Mouse (Mus musculus): ENCODE measurements around the gene Mdm2. TPM values are rescaled to one million over a fixed set of nuclear protein-coding genes. Genes with fewer than 3 reads are reported as not detected.

Gene Mdm2
- polyA plus RNA-seq, 1 experiment, result 2.1 TPM

DNA sequence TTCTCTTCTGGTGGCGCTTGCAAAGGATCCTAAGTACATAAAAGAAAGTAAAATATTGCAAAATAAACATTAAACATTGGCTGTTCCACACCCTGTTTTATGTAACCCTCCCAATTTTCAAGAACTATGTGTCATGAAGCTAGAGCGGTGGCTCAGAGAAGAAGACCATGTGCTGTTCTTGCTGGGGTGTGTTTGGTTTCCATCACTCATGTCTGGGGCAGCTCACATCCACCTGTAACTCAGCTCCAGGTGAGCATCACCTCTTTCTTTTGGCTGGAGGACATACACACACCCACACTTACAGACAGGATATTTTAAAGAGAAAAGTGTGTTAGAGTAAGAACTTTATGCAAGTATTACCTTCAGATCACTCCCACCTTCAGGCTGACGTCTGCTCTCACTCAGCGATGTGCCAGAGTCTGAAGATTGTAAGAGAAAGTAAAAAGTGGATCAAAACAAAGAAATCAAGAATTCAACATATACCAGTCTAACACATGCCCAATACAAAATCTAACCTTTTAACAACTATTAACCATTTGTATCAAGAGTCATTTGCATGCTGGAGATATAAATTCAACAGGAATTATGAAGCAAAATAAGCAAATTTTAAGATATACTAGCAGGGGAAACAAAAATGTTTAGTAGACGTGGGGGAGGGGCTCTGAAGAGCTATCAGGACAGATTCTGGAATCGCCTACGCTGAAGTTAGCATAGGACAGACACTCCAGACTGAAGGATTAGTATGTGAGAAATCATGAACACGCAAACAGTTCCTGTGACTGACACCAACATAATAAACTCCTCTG lies 14.3 kb downstream of the Mdm2 start:
- no peak overlapping the region for H3K4me3 ChIP-seq (replicated peaks)
- peaks cover 9% of the 10 kb centered on the region for H3K9me3 ChIP-seq (ENCODE audit: control insufficient read depth, low read length)
- H3K4me1 ChIP-seq (ENCODE audit: control insufficient read depth), result peaks cover 6% of the 10 kb centered on the region
- TF ChIP-seq GATA1 (IDR thresholded peaks at IDR 0.05; ENCODE audit: low read length) (no peak), TAL1 (IDR thresholded peaks at IDR 0.05; ENCODE audit: low read length) (no peak)
- no peaks in the 10 kb centered on the region for H3K27me3 ChIP-seq (ENCODE audit: control insufficient read depth)
- peaks cover 96% of the 10 kb centered on the region for H3K36me3 ChIP-seq (ENCODE audit: control insufficient read depth)

DNA sequence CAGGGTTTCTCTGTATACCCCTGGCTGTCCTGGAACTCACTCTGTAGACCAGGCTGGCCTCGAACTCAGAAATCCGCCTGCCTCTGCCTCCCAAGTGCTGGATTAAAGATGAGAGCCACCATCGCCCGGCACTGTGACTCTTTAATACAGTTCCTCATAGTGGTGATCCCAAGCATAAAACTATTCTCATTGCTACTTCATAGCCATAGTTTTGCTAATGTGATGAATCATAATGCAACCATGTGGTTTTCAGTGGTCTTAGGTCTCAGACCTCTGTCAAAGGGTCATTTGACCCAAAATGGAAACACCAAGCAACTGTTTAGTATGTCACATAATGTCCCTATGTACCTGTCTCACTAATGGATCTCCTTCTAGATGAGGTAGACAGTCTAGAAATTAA lies 15.0 kb downstream of the Mdm2 start:
- H3K4me3 ChIP-seq (replicated peaks), result no peak overlapping the region
- H3K4me1 ChIP-seq (ENCODE audit: control insufficient read depth), result peaks cover 6% of the 10 kb centered on the region
- H3K36me3 ChIP-seq (ENCODE audit: control insufficient read depth), result peaks cover 96% of the 10 kb centered on the region
- no peak for TF ChIP-seq GATA1 (IDR thresholded peaks at IDR 0.05; ENCODE audit: low read length)
- TF ChIP-seq TAL1 (IDR thresholded peaks at IDR 0.05; ENCODE audit: low read length), result no peak
- no peaks in the 10 kb centered on the region for H3K27me3 ChIP-seq (ENCODE audit: control insufficient read depth)
- H3K9me3 ChIP-seq (ENCODE audit: control insufficient read depth, low read length), result peaks cover 9% of the 10 kb centered on the region

DNA sequence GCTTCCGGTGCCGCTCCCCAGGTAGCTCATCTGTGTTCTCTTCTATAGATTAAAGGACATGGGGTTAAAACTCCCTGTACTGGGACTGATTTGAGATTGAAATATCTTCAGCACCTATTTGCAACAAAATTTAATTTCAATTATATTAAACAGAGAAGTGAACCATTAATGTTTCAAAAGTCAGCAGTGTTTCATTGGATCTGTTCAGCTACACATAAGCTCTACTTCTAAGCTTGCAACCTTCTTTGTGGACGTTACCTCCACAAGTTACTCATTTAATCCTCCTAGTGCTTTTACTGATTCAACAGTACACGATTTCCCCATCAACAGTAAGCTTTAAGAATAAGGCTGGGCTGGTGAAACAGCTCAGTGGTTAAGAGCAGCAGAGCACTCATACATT lies 15.5 kb downstream of the Mdm2 start:
- Histone ChIP-seq H3K4me1 (ENCODE audit: control insufficient read depth) (peaks cover 6% of the 10 kb centered on the region), H3K27me3 (ENCODE audit: control insufficient read depth) (no peaks in the 10 kb centered on the region), H3K36me3 (ENCODE audit: control insufficient read depth) (peaks cover 96% of the 10 kb centered on the region), H3K4me3 (replicated peaks) (no peak overlapping the region), H3K9me3 (ENCODE audit: control insufficient read depth, low read length) (peaks cover 9% of the 10 kb centered on the region)
- TF ChIP-seq GATA1 (IDR thresholded peaks at IDR 0.05; ENCODE audit: low read length) (no peak), TAL1 (IDR thresholded peaks at IDR 0.05; ENCODE audit: low read length) (no peak)

DNA sequence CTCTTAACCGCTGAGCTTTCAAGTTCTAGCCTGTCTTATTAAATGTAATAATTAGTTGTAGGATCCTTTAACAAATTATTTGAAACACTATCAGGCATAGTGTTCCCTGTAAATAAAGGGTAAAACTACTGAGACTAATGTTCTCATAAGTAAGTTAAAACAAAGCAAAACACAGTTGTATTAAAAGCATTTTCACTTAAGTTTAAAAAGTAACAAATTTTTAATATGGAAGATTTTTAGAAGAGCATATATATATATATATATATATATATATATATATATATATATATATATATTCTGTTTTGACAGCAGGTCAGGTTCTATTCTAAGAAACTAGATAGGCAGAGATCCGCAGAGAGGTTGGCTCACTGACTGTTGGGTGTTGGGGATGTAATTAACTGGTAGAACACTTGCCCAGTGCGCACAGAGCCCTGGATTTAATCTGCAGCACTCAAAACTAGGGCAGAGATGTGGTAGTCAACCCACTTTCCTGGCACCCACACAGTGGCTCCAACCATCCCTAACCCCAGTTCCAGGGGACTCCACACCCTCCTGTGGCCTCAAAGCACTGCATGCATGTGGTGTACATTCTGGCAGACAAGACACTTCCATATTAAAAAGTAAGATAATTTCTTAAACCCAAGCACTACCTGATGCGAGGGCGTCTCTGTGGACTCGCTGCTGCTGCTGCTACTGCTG lies 16.2 kb downstream of the Mdm2 start:
- Histone ChIP-seq H3K27me3 (ENCODE audit: control insufficient read depth) (no peaks in the 10 kb centered on the region), H3K36me3 (ENCODE audit: control insufficient read depth) (peaks cover 96% of the 10 kb centered on the region), H3K9me3 (ENCODE audit: control insufficient read depth, low read length) (peaks cover 9% of the 10 kb centered on the region), H3K4me3 (replicated peaks) (no peak overlapping the region), H3K4me1 (ENCODE audit: control insufficient read depth) (peaks cover 6% of the 10 kb centered on the region)
- TF ChIP-seq TAL1 (IDR thresholded peaks at IDR 0.05; ENCODE audit: low read length) (no peak), GATA1 (IDR thresholded peaks at IDR 0.05; ENCODE audit: low read length) (no peak)

DNA sequence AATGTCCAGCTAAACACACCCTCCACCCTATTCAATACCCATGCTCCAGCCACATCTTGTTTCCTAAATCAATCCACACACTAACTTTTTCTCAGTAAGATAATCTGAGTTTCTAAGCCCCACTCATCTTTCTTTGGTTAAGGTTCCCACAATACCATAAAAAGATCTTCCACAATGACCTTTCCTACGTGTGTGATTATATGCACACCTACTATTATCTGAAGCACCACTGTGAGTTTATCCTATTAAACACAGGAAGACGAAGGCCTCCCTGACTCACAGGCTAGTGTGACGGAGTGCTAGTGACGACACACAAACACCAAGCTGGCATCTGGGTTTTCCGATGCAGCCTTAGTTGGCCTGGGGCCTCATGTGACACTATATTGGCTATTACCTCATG lies 17.6 kb downstream of the Mdm2 start:
- Histone ChIP-seq H3K36me3 (ENCODE audit: control insufficient read depth) (peaks cover 95% of the 10 kb centered on the region), H3K27me3 (ENCODE audit: control insufficient read depth) (no peaks in the 10 kb centered on the region), H3K9me3 (ENCODE audit: control insufficient read depth, low read length) (peaks cover 7% of the 10 kb centered on the region), H3K4me3 (replicated peaks) (no peak overlapping the region), H3K4me1 (ENCODE audit: control insufficient read depth) (peaks cover 6% of the 10 kb centered on the region)
- no peak for TF ChIP-seq TAL1 (IDR thresholded peaks at IDR 0.05; ENCODE audit: low read length)
- TF ChIP-seq GATA1 (IDR thresholded peaks at IDR 0.05; ENCODE audit: low read length), result no peak

DNA sequence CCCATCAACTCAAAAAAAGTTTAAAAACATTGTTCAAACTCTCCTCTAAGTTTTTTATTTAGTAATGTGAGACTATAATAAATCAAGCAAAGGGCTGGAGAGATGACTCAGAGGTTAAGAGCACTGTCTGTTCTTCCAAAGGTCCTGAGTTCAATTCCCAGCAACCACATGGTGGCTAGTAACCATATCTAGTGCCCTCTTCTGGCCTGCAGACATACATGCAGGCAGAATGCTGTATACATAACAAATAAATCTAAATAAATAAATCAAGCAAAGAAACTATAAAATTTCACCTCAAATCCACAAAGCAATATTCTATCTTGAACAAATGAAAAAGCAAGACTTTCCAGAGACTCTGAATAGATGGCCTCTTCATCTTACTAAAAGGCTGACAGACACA lies 18.4 kb downstream of the Mdm2 start:
- H3K4me1 ChIP-seq (ENCODE audit: control insufficient read depth), result peaks cover under 1% of the 10 kb centered on the region
- TF ChIP-seq TAL1 (IDR thresholded peaks at IDR 0.05; ENCODE audit: low read length) (no peak), GATA1 (IDR thresholded peaks at IDR 0.05; ENCODE audit: low read length) (no peak)
- H3K4me3 ChIP-seq (replicated peaks), result no peak overlapping the region
- H3K27me3 ChIP-seq (ENCODE audit: control insufficient read depth), result no peaks in the 10 kb centered on the region
- peaks cover 92% of the 10 kb centered on the region for H3K36me3 ChIP-seq (ENCODE audit: control insufficient read depth)
- peaks cover under 1% of the 10 kb centered on the region for H3K9me3 ChIP-seq (ENCODE audit: control insufficient read depth, low read length)

DNA sequence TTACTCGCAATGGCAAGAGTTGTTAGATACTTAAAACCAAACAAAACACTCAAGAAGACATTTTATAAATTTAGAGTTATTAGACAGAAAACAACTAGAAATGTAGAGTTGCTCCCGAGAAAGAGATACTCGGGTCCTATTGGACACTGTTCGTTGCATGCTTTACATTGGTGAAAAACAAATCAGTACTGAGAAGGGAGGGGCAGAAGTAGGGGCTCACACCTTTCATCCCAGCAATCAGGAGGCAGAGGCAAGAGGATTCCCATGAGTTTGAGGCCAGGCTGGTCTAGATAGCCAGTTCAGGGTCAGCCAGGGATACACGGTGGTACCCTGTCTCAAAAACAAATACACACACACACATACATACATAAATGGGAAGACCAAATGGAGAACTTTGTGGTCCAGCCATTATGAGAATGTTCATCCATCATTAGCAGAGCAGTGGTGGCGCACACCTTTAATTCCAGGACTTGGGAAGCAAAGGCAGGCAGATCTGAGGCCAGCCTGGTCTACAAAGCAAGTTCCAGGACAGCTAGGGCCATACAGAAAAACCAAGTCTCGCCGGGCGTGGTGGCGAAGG lies 19.1 kb downstream of the Mdm2 start:
- Histone ChIP-seq H3K4me1 (ENCODE audit: control insufficient read depth) (no peaks in the 10 kb centered on the region), H3K27me3 (ENCODE audit: control insufficient read depth) (no peaks in the 10 kb centered on the region), H3K36me3 (ENCODE audit: control insufficient read depth) (peaks cover 85% of the 10 kb centered on the region), H3K4me3 (replicated peaks) (no peak overlapping the region), H3K9me3 (ENCODE audit: control insufficient read depth, low read length) (no peaks in the 10 kb centered on the region)
- TF ChIP-seq TAL1 (IDR thresholded peaks at IDR 0.05; ENCODE audit: low read length) (no peak), GATA1 (IDR thresholded peaks at IDR 0.05; ENCODE audit: low read length) (no peak)

DNA sequence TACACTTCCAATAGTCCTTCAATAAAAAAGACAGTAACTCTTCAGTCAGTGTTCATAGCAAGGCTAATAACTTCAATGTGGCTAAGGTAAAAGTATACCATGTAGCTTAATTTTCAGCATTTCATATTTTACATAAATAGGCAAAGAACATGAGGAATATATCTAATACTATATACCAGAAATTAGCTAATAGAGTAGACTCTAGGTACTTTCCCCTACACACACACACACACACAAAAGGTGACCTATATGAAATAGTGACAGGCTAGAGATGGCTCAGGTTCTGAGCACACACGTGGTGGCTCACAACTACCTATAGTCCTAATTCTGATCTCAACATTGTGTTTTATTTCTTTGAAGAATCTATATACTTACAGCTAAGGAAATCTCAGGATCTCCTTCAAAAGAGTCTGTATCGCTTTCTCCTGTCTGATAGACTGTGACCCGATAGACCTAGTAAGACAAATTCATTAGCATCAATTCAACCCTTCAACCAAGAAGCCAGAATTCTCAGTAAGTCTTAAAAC lies 19.7 kb downstream of the Mdm2 start:
- Histone ChIP-seq H3K36me3 (ENCODE audit: control insufficient read depth) (peaks cover 79% of the 10 kb centered on the region), H3K9me3 (ENCODE audit: control insufficient read depth, low read length) (no peaks in the 10 kb centered on the region), H3K4me3 (replicated peaks) (no peak overlapping the region), H3K4me1 (ENCODE audit: control insufficient read depth) (no peaks in the 10 kb centered on the region), H3K27me3 (ENCODE audit: control insufficient read depth) (no peaks in the 10 kb centered on the region)
- TF ChIP-seq TAL1 (IDR thresholded peaks at IDR 0.05; ENCODE audit: low read length) (no peak), GATA1 (IDR thresholded peaks at IDR 0.05; ENCODE audit: low read length) (no peak)

DNA sequence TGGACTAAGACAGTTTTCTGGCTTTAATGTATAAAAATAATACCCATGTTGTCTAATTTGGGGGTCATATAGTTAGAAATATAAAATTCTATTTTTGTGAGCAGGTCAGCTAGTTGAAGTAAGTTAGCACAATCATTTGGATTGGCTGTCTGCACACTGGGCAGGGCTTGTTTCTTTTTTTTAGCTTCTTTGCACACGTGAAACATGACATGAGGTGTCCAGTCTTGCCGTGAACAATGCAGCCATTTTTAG lies 20.5 kb downstream of the Mdm2 start:
- Histone ChIP-seq H3K4me1 (ENCODE audit: control insufficient read depth) (no peaks in the 10 kb centered on the region), H3K4me3 (replicated peaks) (no peak overlapping the region), H3K9me3 (ENCODE audit: control insufficient read depth, low read length) (no peaks in the 10 kb centered on the region), H3K27me3 (ENCODE audit: control insufficient read depth) (no peaks in the 10 kb centered on the region), H3K36me3 (ENCODE audit: control insufficient read depth) (peaks cover 71% of the 10 kb centered on the region)
- TF ChIP-seq TAL1 (IDR thresholded peaks at IDR 0.05; ENCODE audit: low read length) (no peak), GATA1 (IDR thresholded peaks at IDR 0.05; ENCODE audit: low read length) (no peak)

Measured in erythroblast, embryonic 14.5 days (primary cell).